Mouse (Mus musculus) kidney, adult 2 months (tissue): ENCODE measurements around the gene Nudt5.

Source experiments
- CTCF ChIP-seq: fragments of 200-500 bp; conservative IDR thresholded peaks from 2 replicates; pipeline ENCODE4 v1.5.1; 2011; ENCODE audit warnings: low read depth, mild to moderate bottlenecking, control low read depth, low read length, moderate library complexity, mixed read lengths; ENCODE audit not compliant: insufficient read depth, insufficient read length
- POLR2A ChIP-seq: fragments of 200-500 bp; IDR thresholded peaks from one replicate; pipeline ENCODE4 v1.6.1; 2011; ENCODE audit warnings: low read depth, low read length, control low read depth

DNA sequence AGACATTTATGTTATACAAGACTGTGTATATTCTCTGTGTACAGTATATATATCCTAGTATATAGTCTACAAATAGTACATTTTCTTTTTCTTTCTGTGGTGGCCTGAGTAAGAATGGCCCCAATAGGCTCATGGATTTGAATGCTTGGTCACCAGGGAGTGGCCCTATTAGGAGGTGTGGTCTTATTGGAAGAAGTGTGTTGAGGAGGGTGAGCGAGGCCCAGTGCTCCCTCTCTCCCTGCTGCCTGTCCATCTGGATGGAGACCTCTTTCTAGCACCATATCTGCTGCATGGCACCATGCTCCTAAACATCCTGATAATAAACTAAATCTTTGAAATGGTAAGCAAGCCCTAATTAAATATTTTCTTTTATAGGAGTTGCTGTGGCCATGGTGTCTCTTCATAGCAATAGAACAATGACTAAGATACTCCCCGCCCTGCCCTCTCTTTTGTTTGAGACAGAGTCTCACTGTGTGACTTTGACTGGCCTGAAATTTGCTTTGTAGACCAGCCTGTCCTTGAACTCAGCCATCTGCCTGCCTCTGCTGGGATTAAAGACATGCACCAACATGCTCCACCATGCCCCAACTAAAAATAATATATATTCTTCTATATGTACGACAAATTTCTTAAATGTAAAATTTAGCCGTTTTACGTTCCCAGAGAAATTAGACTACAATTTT lies 34.6 kb upstream of the Nudt5 start:
- no peak for TF ChIP-seq CTCF
- no peak for TF ChIP-seq POLR2A
